8 mouse cellular contexts compared by ENCODE assay signal in genomic region chr19:8798264-8798946, GRCm38 (mm10). TPM values are rescaled to one million over a fixed set of nuclear protein-coding genes. Genes with fewer than 3 reads are reported as not detected.
DNase-seq lines count a peak whose midpoint lies in the region; ATAC-seq and TF ChIP-seq lines count a peak whose summit lies in the region.

TSS of gene Polr2g (minus strand) at chr19:8798577.

- TF ChIP-seq CTCF in cortical plate, adult 2 months (IDR thresholded peaks at IDR 0.05; ENCODE audit: extremely low read depth, insufficient read depth, low read length) = no peak

- no peak within 1 kb of the TSS for H3K27ac ChIP-seq in cortical plate, adult 2 months (ENCODE audit: insufficient read depth, low read length)

- H3K36me3 ChIP-seq in megakaryocyte, embryonic 14.5 days (replicated peaks; ENCODE audit: low read length) = peaks cover 28% of the 10 kb centered on the region

- no peaks in the 10 kb centered on the region for H3K27me3 ChIP-seq in megakaryocyte, embryonic 14.5 days (replicated peaks)

- ATAC-seq in activated CD4-positive, CD25-positive, alpha-beta regulatory T cell, adult 4 months = peak; percentile 59

- 0 out of 2 replicates have a peak, but pooled peaks have one; percentile 46 for TF ChIP-seq POLR2A in cortical plate, adult 2 months (IDR thresholded peaks at IDR 0.05; ENCODE audit: extremely low read depth, insufficient read depth, low read length)

- peak within 1 kb of the TSS; percentile 95 for H3K4me3 ChIP-seq in cortical plate, adult 2 months (ENCODE audit: insufficient read depth, low read length)
- H3K4me3 ChIP-seq in megakaryocyte, embryonic 14.5 days (replicated peaks) = peak within 1 kb of the TSS; percentile 99

- no peaks in the 10 kb centered on the region; the same call in 1 of the 2 replicates for H3K4me1 ChIP-seq in cortical plate, adult 2 months (ENCODE audit: control insufficient read depth, insufficient read depth, low read length)
- H3K4me1 ChIP-seq in megakaryocyte, embryonic 14.5 days = peaks cover 44% of the 10 kb centered on the region

- H3K9me3 ChIP-seq in megakaryocyte, embryonic 14.5 days = peaks cover 2% of the 10 kb centered on the region

- DNase-seq in gastrocnemius, adult 8-10 months (ENCODE audit: low spot score in 2 of 2) = peak; percentile 86 to 91
- peak; percentile 86 for DNase-seq in hindlimb bud, embryonic 11.5 days (ENCODE audit: extremely low spot score, low read depth, low spot score)
- peak; percentile 68 to 94 for DNase-seq in left cerebral cortex, adult 8-10 months (ENCODE audit: low spot score in 2 of 2)
- DNase-seq in right cerebral cortex, postnatal 10 days (ENCODE audit: low spot score in 2 of 2) = peak; percentile 95 to 96
- DNase-seq in urinary bladder, postnatal 25 days (ENCODE audit: low spot score) = peak; percentile 85

RNA-seq across cellular contexts. Expression of gene Polr2g, which starts in this region (rescaled TPM):
- 100 to 1,000 TPM; 171 to 186 TPM for polyA plus RNA-seq in activated CD4-positive, CD25-positive, alpha-beta regulatory T cell, adult 4 months (2017; shearing (Covaris generic))
- 177 and 184 TPM in 2 replicates for polyA plus RNA-seq in cortical plate, adult 2 months (2012; rRNA removed)
- 10 to 100 TPM; 36.0 to 42.5 (median 37.7) TPM for total RNA-seq in gastrocnemius, adult 8-10 months (2022)
- 100 to 1,000 TPM; 107 to 116 (median 109) TPM for total RNA-seq in left cerebral cortex, adult 8-10 months (2022)
- 6.3 TPM in 1 of 2 replicates, not detected in the other for polyA plus RNA-seq in megakaryocyte, embryonic 14.5 days (2012; ENCODE audit: insufficient read depth, low replicate concordance)

Comparison
In these comparisons a context has a peak if more than half of its experiments do, and no peak if none do; other contexts are left out.
1. RNA of gene Polr2g (polyA plus RNA-seq): 171 to 186 TPM in activated CD4-positive, CD25-positive, alpha-beta regulatory T cell, adult 4 months and 177 to 184 TPM in cortical plate, adult 2 months; 6.3 TPM in megakaryocyte, embryonic 14.5 days; every median in the first group is over 10 times any median in the second.
2. Peak in every context shown above with its lines, with median percentiles within 50 percentile points of each other: DNase-seq.